Mouse (Mus musculus) C2C12 (cell line): Measurements from ENCODE around the gene Rhebl1.
A peak's percentile ranks its signal among the peaks of the same experiment; 100 is the strongest.

ENCODE experiments used
- CEBPB ChIP-seq: IDR thresholded peaks from one replicate; pipeline ENCODE4 v1.6.1; 2011; ENCODE audit warnings: low read depth, mild to moderate bottlenecking, control low read depth, moderate library complexity
- CTCF ChIP-seq: IDR thresholded peaks from one replicate; pipeline ENCODE4 v1.5.1; 2011; ENCODE audit not compliant: control insufficient read depth, insufficient read depth, insufficient read length
- MAX ChIP-seq: IDR thresholded peaks from one replicate; pipeline ENCODE4 v1.6.1; 2011; ENCODE audit warnings: mild to moderate bottlenecking, control low read depth
- USF1 ChIP-seq: IDR thresholded peaks from one replicate; pipeline ENCODE4 v1.6.1; 2011; ENCODE audit warnings: low read depth, mild to moderate bottlenecking, control low read depth, moderate library complexity

GRCm38 (mm10) chr15:98933833-98934216 lies 39.5 kb upstream of the Rhebl1 start:
- no peak for TF ChIP-seq CTCF
- TF ChIP-seq MAX = peak; percentile 84
- no peak for TF ChIP-seq USF1
- TF ChIP-seq CEBPB = no peak
